Mouse (Mus musculus) bone marrow macrophage, adult 2 months (primary cell): Measurements from ENCODE around the gene A4galt.

Experiments used
- CTCF ChIP-seq: IDR thresholded peaks from 2 replicates; pipeline ENCODE4 v1.5.1; 2012; ENCODE audit warnings: low read depth, mild to moderate bottlenecking, low read length, moderate library complexity
- POLR2A ChIP-seq: IDR thresholded peaks from 2 replicates; pipeline ENCODE4 v1.6.1; 2012; ENCODE audit warnings: mild to moderate bottlenecking, low read depth, low read length, borderline replicate concordance

- TF ChIP-seq CTCF = peak; percentile 41; the same call in 1 of the 2 replicates
- no peak for TF ChIP-seq POLR2A
These were observed 46.7 kb downstream of the A4galt start for GRCm38 (mm10) chr15:83204731-83205451.
